Mouse (Mus musculus): ENCODE data around the gene Atp2b4.

Gene Atp2b4

GRCm38 (mm10) chr1:133800948-133801393 lies at the start of gene Atp2b4:
Gene Atp2b4 (minus strand): TSS chr1:133801041.
- DNase-seq (ENCODE audit: low spot score), result peak; percentile 67

DNA sequence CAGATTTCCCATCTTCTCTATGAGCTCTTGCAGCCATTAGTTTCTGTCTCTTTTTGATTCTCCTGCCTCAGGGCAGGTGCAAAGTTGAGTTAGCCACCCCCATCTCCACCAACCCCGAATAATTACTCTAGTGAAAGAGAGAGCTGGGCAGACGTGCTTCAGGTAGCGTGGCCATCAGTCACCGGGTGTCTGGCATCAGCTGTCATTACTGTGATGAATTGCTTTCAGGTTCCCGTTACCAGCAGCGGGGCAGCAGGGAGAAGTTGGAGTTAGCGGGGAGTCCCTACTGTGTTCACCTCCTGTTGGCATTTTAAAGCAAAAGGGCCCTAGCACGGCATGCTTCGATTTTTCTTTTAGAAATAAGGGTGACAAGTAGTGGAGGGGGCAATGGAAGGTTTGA lies 43.9 kb upstream of the Atp2b4 start:
- no peak for DNase-seq (ENCODE audit: low spot score)

DNA sequence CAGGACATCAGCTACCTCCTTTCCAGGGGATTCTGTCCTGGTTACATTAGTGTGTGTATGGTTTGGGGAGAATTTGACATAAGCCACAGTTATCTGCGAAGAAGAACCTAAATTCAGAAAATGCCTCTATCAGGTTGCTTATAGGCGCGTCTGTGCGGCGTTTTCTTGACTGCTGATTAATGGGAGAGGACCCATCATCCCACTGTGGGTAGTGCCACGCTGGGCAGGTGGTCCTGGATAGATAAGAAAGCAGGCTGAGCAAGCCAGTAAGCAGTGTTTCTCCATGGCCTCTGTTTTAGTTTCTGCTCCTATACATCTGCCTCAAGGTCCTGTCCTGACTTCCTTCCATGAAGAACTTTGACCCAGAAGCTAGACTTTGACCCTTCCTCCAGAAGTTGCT lies 43.1 kb upstream of the Atp2b4 start:
- DNase-seq (ENCODE audit: low spot score), result no peak

- DNase-seq (ENCODE audit: low spot score), result no peak
Observed at GRCm38 (mm10) chr1:133843370-133843769, 42.5 kb upstream of the Atp2b4 start.

DNA sequence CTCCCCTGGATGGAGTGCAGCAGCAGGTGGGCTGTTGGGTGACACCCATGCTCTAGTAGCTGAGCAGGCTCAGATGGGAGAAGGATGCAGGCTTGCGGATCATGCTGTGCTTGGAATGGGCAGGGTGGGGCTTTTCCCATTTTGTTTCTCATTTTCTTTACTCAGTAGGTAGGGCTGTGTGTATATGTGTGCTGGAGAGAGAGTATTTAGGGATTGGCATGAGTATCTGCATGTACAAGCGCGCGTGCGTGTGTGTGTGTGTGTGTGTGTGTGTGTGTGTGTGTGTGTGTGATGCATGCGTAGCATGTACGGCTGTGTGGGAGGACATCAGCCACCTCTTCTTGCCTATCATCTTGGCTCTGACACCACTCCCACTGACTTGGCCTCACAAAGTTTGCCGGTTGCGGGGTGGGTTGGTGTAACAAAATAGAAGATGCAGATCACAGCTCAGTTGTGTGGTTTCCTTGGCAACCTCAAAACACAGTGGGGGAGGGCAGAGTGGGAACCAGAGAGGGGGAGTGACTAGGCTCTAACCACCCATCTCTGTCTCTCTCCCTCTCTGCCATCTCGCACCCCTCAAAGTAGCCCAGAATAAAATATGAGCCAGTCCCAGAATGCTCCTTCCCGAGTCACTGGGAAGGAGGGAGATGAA lies 41.4 kb upstream of the Atp2b4 start:
- no peak for DNase-seq (ENCODE audit: low spot score)

- no peak for DNase-seq (ENCODE audit: low spot score)
Observed at GRCm38 (mm10) chr1:133841171-133841926, 40.5 kb upstream of the Atp2b4 start.

GRCm38 (mm10) chr1:133840530-133840929 lies 39.7 kb upstream of the Atp2b4 start:
- DNase-seq (ENCODE audit: low spot score), result no peak

DNA sequence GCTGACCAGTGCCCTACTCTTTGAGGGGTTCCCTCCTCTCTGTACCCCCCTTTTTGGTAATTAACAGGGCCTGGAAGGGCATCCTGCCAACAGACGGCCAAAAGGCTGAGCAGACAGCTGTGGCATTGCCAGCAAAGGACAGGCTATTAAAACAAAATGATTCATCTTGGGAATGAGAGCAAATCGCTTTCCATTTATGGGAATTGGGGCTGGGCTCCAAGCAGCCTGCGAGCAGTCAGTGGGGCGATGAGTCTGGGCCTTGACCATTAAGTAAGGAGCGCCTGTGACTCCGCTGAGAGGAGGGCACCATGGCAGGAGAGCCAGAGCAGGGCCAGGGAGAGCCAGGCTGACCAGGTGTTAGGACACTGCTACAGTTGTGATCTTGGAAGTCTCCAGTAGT lies 33.5 kb upstream of the Atp2b4 start:
- no peak for DNase-seq (ENCODE audit: low spot score)

DNA sequence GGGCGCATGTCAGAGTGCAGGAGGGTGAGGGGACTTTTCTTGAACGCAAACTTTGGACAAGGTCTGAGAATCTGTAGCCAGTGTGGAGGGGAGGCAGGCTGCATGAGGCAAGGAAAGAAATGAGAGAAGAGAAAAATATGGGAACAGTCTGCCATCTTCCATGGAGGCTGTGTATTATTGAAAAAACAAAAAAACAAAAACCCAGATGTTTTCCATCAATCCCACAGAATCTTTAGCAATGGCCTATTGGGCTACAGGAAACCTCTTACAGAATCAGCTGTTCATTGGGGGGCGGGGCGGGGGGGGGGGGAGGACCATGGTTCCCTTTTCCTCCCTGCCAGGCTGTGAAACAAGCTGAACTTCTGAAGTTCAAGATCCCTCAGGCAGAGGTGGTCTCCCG lies 31.9 kb upstream of the Atp2b4 start:
- DNase-seq (ENCODE audit: low spot score), result no peak

DNA sequence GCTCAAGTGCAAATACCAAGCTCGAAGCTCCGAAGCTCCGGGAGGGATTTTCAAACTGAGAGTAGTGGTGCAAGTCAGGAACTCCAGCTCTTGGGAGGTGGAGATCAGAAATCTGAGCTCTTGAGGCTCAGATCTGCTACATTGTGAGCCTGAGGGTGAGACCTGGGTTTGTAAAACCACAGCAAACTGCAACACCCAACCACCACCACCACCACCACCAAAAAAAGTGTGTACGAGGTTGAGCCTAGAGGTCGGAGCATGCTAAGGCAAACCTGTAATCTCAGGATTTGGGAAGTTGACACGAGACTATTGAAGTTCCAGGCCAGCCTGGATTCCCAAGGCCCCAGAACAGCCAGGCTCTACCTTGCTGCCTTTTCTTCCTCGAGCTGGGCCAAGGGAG lies 25.4 kb upstream of the Atp2b4 start:
- DNase-seq (ENCODE audit: low spot score), result no peak

DNA sequence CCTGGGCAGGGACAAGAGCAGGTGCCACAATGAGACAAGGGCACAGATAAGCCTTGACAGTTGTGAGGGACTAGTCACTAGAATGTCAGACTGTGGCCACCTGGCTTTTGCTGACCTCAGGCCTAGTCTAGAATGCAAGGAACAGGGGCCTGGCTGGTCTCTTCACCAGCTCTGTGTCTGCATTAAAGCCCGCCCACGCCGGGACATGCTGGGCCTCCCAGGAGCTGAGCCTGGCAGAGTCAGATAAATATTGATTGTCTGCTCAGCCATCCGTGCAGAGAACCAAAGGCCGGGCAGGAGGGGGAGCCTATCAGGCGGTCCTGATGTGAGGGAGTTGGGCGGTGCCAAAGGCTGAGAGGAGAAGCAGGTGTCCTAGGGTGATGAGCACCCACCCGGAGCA lies 24.7 kb upstream of the Atp2b4 start:
- no peak for DNase-seq (ENCODE audit: low spot score)

DNA sequence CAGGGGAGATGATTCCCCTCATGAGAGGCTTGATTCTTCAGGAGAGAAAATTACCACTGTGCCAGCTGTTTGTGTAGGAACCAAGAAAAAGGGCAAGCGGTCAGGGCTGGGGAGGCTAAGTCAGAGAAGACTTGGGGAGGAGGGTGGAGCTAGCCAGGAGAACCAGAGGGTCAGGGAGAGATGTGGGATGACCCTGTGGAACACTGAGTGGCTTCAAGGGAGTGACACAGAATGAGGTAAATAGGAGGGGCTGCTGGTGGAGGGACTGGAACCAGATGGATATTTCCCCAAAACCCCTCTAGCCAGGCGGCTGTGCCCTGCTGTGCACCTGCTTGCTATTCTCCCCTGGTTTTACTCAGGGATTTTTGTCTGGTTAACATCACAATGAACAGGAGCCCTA lies 24.3 kb upstream of the Atp2b4 start:
- DNase-seq (ENCODE audit: low spot score), result no peak

DNA sequence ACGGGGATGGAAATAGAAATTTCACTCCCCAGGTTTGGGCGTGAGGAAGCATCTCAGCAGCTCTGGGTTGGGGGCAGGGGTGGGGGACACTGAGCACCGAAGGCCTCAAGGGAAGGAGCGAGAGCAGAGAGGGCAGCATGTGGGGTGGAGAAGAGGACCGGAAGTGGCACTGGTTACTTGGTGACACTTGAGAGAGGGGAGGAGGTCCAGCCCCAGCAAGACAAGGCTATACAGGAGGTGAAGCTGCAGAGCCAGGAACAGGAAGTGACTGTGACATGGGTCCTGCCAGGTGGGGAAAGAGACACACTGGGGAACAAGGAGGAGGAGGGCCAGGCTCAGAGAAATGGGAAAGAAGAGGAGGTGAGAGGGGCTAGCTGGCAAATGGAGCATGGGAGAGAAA lies 20.3 kb upstream of the Atp2b4 start:
- DNase-seq (ENCODE audit: low spot score), result no peak

DNA sequence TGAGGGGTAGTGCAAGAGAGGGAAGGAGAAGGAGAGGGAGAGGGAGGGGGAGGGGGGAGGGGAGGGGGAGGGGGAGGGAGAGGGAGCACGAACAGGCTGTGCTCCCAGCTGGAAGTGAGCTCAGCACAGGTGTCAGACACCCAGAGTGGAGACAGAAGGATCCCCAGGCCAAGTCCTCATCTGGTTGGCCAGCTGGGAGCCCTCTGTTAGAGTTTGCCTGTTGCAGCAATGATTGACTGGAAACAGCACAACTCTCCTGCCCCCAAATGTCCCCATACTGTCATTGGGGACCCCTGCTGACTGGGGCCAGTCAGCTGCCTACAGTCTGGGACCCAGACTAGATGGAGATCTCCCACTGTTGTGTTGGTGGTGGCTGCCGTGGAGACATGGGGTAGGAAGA lies 19.3 kb upstream of the Atp2b4 start:
- no peak for DNase-seq (ENCODE audit: low spot score)

DNA sequence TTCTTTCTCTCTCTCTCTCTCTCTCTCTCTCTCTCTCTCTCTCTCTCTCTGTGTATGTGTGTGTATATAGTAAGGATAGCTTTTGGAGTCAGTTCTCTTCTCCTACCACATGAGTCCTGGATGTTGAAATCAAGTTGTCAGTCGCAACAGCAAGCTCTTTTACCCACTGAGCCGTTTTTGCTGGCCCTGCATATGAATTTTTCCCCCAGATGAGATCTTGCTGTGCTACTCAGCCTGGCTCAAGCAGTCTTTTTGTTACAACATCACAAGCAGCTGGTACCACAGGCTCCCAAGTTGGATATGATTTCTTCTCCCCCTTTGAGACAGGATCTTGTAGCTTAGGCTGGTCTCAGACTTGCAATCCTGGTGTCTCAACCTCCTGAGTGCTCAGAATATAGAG lies 17.7 kb upstream of the Atp2b4 start:
- no peak for DNase-seq (ENCODE audit: low spot score)

GRCm38 (mm10) chr1:133815747-133816491 lies 15.1 kb upstream of the Atp2b4 start:
- DNase-seq (ENCODE audit: low spot score), result no peak

GRCm38 (mm10) chr1:133809376-133809775 lies 8.5 kb upstream of the Atp2b4 start:
- no peak for DNase-seq (ENCODE audit: low spot score)

GRCm38 (mm10) chr1:133808020-133808419 lies 7.2 kb upstream of the Atp2b4 start:
- no peak for DNase-seq (ENCODE audit: low spot score)

GRCm38 (mm10) chr1:133801743-133802142 lies 902 bp upstream of the Atp2b4 start:
- no peak for DNase-seq (ENCODE audit: low spot score)

DNA sequence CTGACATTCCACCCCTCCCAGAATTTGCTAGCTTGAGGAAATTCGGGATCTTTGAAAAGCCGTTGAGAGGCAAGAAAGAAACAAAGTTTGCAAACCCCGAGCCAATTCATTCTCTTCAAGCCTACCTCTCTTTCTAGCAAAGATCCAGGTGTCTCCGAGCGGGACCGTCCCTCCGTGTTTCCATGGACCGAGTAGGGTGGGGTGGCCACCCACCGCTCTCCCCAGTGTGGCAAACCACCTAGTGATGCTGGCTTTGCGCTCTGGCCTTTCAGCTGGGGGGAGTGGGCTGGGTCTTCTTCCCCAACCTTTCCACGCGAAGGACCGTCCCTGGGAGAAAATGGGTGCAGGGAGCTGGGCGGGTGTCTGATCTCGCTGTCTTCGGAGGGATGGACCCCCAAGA lies 329 bp downstream of the Atp2b4 start:
- no peak for DNase-seq (ENCODE audit: low spot score)

DNA sequence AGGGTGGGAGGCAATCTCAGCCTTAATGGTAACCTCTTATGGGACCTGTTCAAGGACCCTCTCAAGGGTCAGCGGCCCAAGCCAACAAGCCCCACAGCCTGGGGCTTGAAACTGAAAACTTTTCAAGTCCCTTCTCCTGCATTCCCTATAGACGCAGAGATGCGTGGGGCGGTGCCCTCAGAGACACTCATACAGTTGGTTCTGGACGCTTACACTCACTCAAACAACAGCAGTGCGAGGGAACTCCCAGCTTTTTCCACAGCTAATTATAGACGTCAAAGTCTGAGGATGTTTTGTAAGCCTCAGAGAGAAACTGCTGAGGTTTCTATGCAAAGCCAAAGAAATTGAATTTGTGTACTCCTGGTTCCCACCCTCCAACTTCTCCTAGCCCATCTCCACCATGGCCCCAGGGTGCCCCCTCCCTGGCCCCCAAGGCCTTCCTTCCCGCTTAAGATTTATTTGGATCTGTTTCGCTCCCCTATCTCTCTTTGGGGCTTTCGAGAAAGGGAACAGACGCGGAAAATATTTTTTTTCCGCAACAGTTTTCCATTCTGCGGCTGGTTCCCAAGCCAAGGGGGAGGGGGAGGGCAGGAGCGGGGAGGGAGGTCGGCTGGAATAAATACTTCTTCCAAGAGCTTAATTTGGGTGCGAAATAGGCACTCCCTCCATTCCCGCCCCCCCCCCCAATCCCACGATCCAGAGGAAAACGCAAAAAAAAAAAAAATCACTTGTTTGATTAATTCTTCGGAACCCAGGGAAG lies 975 bp downstream of the Atp2b4 start:
- DNase-seq (ENCODE audit: low spot score), result no peak

- DNase-seq (ENCODE audit: low spot score), result no peak
Observed at GRCm38 (mm10) chr1:133798821-133799415, 1.9 kb downstream of the Atp2b4 start.
